Mouse (Mus musculus): ENCODE data around the gene Stard8. TPM values are rescaled to one million over a fixed set of nuclear protein-coding genes. Genes with fewer than 3 reads are reported as not detected.

The Stard8 gene
- polyA plus RNA-seq, 1 experiment from 2014 or later, result 3.2 TPM

GRCm38 (mm10) chrX:99015705-99016104 lies 12.7 kb downstream of the Stard8 start:
- H3K4me3 ChIP-seq (replicated peaks), result no peak overlapping the region

GRCm38 (mm10) chrX:99016987-99017386 lies 13.9 kb downstream of the Stard8 start:
- no peak overlapping the region for H3K9ac ChIP-seq
- no peak for ATAC-seq (ENCODE audit: low read depth)

More at GRCm38 (mm10) chrX:99015705-99016104, 12.7 kb downstream of the Stard8 start:
- no peak overlapping the region for H3K4me2 ChIP-seq
- H3K9me3 ChIP-seq (replicated peaks), result no peaks in the 10 kb centered on the region
- no peak overlapping the region for H3K9ac ChIP-seq
- peaks cover 5% of the 10 kb centered on the region; the same call in 1 of the 2 replicates for H3K27me3 ChIP-seq
- H3K27ac ChIP-seq, result no peak overlapping the region
- no peak for DNase-seq
- H3K36me3 ChIP-seq, result no peaks in the 10 kb centered on the region
- ATAC-seq (ENCODE audit: low read depth), result no peak
- 45% methylated on average over 2 of the region's 2 CpGs for WGBS (ENCODE audit: insufficient replicate concordance)
- H3K4me1 ChIP-seq (replicated peaks), result no peaks in the 10 kb centered on the region

GRCm38 (mm10) chrX:99017874-99018273 lies 14.8 kb downstream of the Stard8 start:
- Histone ChIP-seq H3K4me3 (replicated peaks) (no peak overlapping the region), H3K9ac (no peak overlapping the region), H3K27me3 (peaks cover 14% of the 10 kb centered on the region), H3K4me1 (replicated peaks) (no peaks in the 10 kb centered on the region), H3K36me3 (no peaks in the 10 kb centered on the region), H3K9me3 (replicated peaks) (no peaks in the 10 kb centered on the region), H3K27ac (no peak overlapping the region), H3K4me2 (no peak overlapping the region)
- 53% methylated on average over 6 of the region's 6 CpGs for WGBS (ENCODE audit: insufficient replicate concordance)
- no peak for ATAC-seq (ENCODE audit: low read depth)
- no peak for DNase-seq

More at GRCm38 (mm10) chrX:99016987-99017386, 13.9 kb downstream of the Stard8 start:
- 38% methylated on average over 8 of the region's 8 CpGs for WGBS (ENCODE audit: insufficient replicate concordance)
- Histone ChIP-seq H3K4me1 (replicated peaks) (no peaks in the 10 kb centered on the region), H3K4me3 (replicated peaks) (no peak overlapping the region), H3K9me3 (replicated peaks) (no peaks in the 10 kb centered on the region), H3K36me3 (no peaks in the 10 kb centered on the region), H3K27ac (no peak overlapping the region), H3K27me3 (peaks cover 14% of the 10 kb centered on the region), H3K4me2 (no peak overlapping the region)
- no peak for DNase-seq

- Histone ChIP-seq H3K36me3 (no peaks in the 10 kb centered on the region), H3K27me3 (peaks cover 14% of the 10 kb centered on the region), H3K4me1 (replicated peaks) (no peaks in the 10 kb centered on the region), H3K4me3 (replicated peaks) (no peak overlapping the region), H3K9ac (no peak overlapping the region), H3K4me2 (no peak overlapping the region), H3K9me3 (replicated peaks) (no peaks in the 10 kb centered on the region), H3K27ac (no peak overlapping the region)
- ATAC-seq (ENCODE audit: low read depth), result no peak
- no peak for DNase-seq
- WGBS (ENCODE audit: insufficient replicate concordance), result 51% methylated on average over 4 of the region's 4 CpGs
Measured at GRCm38 (mm10) chrX:99019303-99019702, 16.3 kb downstream of the Stard8 start.

- Histone ChIP-seq H3K9ac (no peak overlapping the region), H3K36me3 (no peaks in the 10 kb centered on the region), H3K4me3 (replicated peaks) (no peak overlapping the region), H3K27ac (no peak overlapping the region), H3K27me3 (peaks cover 14% of the 10 kb centered on the region), H3K4me2 (no peak overlapping the region), H3K4me1 (replicated peaks) (no peaks in the 10 kb centered on the region), H3K9me3 (replicated peaks) (no peaks in the 10 kb centered on the region)
- ATAC-seq (ENCODE audit: low read depth) (no peak), DNase-seq (no peak)
- WGBS (ENCODE audit: insufficient replicate concordance), result 51% methylated on average over 4 of the region's 4 CpGs
Measured at GRCm38 (mm10) chrX:99020215-99020614, 17.2 kb downstream of the Stard8 start.

- 11% methylated on average over 2 of the region's 2 CpGs for WGBS (ENCODE audit: insufficient replicate concordance)
- H3K4me2 ChIP-seq, result no peak overlapping the region
- no peaks in the 10 kb centered on the region for H3K4me1 ChIP-seq (replicated peaks)
- no peaks in the 10 kb centered on the region for H3K36me3 ChIP-seq
- DNase-seq, result no peak
- H3K27me3 ChIP-seq, result peaks cover 20% of the 10 kb centered on the region
- H3K9ac ChIP-seq, result no peak overlapping the region
- no peak overlapping the region for H3K27ac ChIP-seq
- no peak for ATAC-seq (ENCODE audit: low read depth)
- H3K9me3 ChIP-seq (replicated peaks), result no peaks in the 10 kb centered on the region
- no peak overlapping the region for H3K4me3 ChIP-seq (replicated peaks)
Measured at GRCm38 (mm10) chrX:99021593-99021992, 18.5 kb downstream of the Stard8 start.

GRCm38 (mm10) chrX:99023951-99024350 lies 20.9 kb downstream of the Stard8 start:
- Histone ChIP-seq H3K4me2 (no peak overlapping the region), H3K9me3 (replicated peaks) (no peaks in the 10 kb centered on the region), H3K36me3 (no peaks in the 10 kb centered on the region), H3K4me1 (replicated peaks) (no peaks in the 10 kb centered on the region), H3K27me3 (peaks cover 28% of the 10 kb centered on the region), H3K4me3 (replicated peaks) (no peak overlapping the region), H3K27ac (no peak overlapping the region), H3K9ac (no peak overlapping the region)
- no peak for ATAC-seq (ENCODE audit: low read depth)
- 13% methylated on average over 1 of the region's 1 CpGs for WGBS (ENCODE audit: insufficient replicate concordance)
- no peak for DNase-seq

GRCm38 (mm10) chrX:99035407-99035806 lies 32.4 kb downstream of the Stard8 start:
- Histone ChIP-seq H3K9me3 (replicated peaks) (no peaks in the 10 kb centered on the region), H3K27me3 (no peaks in the 10 kb centered on the region), H3K4me2 (no peak overlapping the region), H3K9ac (no peak overlapping the region), H3K27ac (no peak overlapping the region), H3K4me3 (replicated peaks) (no peak overlapping the region), H3K36me3 (no peaks in the 10 kb centered on the region), H3K4me1 (replicated peaks) (no peaks in the 10 kb centered on the region)
- DNase-seq (no peak), ATAC-seq (ENCODE audit: low read depth) (no peak)
- WGBS (ENCODE audit: insufficient replicate concordance), result 17% methylated on average over 3 of the region's 3 CpGs

- peak overlapping the region; percentile 51 for H3K9ac ChIP-seq
Measured at GRCm38 (mm10) chrX:99042451-99042951, 39.5 kb downstream of the Stard8 start.

GRCm38 (mm10) chrX:99043275-99043674 lies 40.2 kb downstream of the Stard8 start:
- H3K27ac ChIP-seq, result peak overlapping the region; percentile 34; the same call in 1 of the 2 replicates
- H3K4me2 ChIP-seq, result peak overlapping the region; percentile 73
- 35% methylated on average over 6 of the region's 6 CpGs for WGBS (ENCODE audit: insufficient replicate concordance)
- H3K4me1 ChIP-seq (replicated peaks), result no peaks in the 10 kb centered on the region; the same call in 1 of the 2 replicates
- peaks cover 22% of the 10 kb centered on the region for H3K27me3 ChIP-seq
- H3K4me3 ChIP-seq (replicated peaks), result peak overlapping the region; percentile 55
- no peak for ATAC-seq (ENCODE audit: low read depth)
- no peaks in the 10 kb centered on the region for H3K36me3 ChIP-seq
- DNase-seq, result no peak
- peak overlapping the region; percentile 51; the same call in 1 of the 2 replicates for H3K9ac ChIP-seq
- no peaks in the 10 kb centered on the region for H3K9me3 ChIP-seq (replicated peaks)

More at GRCm38 (mm10) chrX:99042451-99042951, 39.5 kb downstream of the Stard8 start:
- H3K4me2 ChIP-seq, result peak overlapping the region; percentile 73
- H3K36me3 ChIP-seq, result no peaks in the 10 kb centered on the region
- H3K27me3 ChIP-seq, result peaks cover 22% of the 10 kb centered on the region
- no peak overlapping the region; the same call in 1 of the 2 replicates for H3K27ac ChIP-seq
- H3K9me3 ChIP-seq (replicated peaks), result no peaks in the 10 kb centered on the region
- ATAC-seq (ENCODE audit: low read depth) (peak; percentile 92), DNase-seq (peak; percentile 67)
- 25% methylated on average over 31 of the region's 31 CpGs for WGBS (ENCODE audit: insufficient replicate concordance)
- peak overlapping the region; percentile 55 for H3K4me3 ChIP-seq (replicated peaks)
- H3K4me1 ChIP-seq (replicated peaks), result no peaks in the 10 kb centered on the region; the same call in 1 of the 2 replicates

GRCm38 (mm10) chrX:99043739-99044138 lies 40.7 kb downstream of the Stard8 start:
- no peak overlapping the region for H3K9ac ChIP-seq
- H3K9me3 ChIP-seq (replicated peaks), result no peaks in the 10 kb centered on the region
- H3K27ac ChIP-seq, result no peak overlapping the region
- 69% methylated on average over 5 of the region's 5 CpGs for WGBS (ENCODE audit: insufficient replicate concordance)
- H3K4me3 ChIP-seq (replicated peaks), result peak overlapping the region; percentile 55
- no peak for DNase-seq
- no peaks in the 10 kb centered on the region; the same call in 1 of the 2 replicates for H3K4me1 ChIP-seq (replicated peaks)
- no peaks in the 10 kb centered on the region for H3K36me3 ChIP-seq
- H3K4me2 ChIP-seq, result 0 out of 2 replicates have a peak overlapping the region, but pooled peaks have one; percentile 73
- ATAC-seq (ENCODE audit: low read depth), result no peak
- H3K27me3 ChIP-seq, result peaks cover 22% of the 10 kb centered on the region

GRCm38 (mm10) chrX:99045315-99045714 lies 42.3 kb downstream of the Stard8 start:
- ATAC-seq (ENCODE audit: low read depth), result no peak
- peaks cover 22% of the 10 kb centered on the region for H3K27me3 ChIP-seq
- no peak overlapping the region for H3K9ac ChIP-seq

More at GRCm38 (mm10) chrX:99045315-99045714, 42.3 kb downstream of the Stard8 start:
- H3K4me1 ChIP-seq (replicated peaks), result no peaks in the 10 kb centered on the region; the same call in 1 of the 2 replicates
- H3K4me3 ChIP-seq (replicated peaks), result no peak overlapping the region
- WGBS (ENCODE audit: insufficient replicate concordance), result 56% methylated on average over 7 of the region's 7 CpGs
- DNase-seq, result no peak
- H3K36me3 ChIP-seq, result no peaks in the 10 kb centered on the region
- H3K4me2 ChIP-seq, result no peak overlapping the region
- H3K9me3 ChIP-seq (replicated peaks), result no peaks in the 10 kb centered on the region
- H3K27ac ChIP-seq, result no peak overlapping the region

All from liver, embryonic 13.5 days (tissue).